Mouse (Mus musculus): Measurements from ENCODE around the gene Ildr1. TPM values are rescaled to one million over a fixed set of nuclear protein-coding genes. Genes with fewer than 3 reads are reported as not detected.
A peak's percentile ranks its signal among the peaks of the same experiment; 100 is the strongest.

The Ildr1 gene
- 6.5 and 7.1 TPM in 2 replicates for polyA plus RNA-seq (2012; rRNA removed)

DNA sequence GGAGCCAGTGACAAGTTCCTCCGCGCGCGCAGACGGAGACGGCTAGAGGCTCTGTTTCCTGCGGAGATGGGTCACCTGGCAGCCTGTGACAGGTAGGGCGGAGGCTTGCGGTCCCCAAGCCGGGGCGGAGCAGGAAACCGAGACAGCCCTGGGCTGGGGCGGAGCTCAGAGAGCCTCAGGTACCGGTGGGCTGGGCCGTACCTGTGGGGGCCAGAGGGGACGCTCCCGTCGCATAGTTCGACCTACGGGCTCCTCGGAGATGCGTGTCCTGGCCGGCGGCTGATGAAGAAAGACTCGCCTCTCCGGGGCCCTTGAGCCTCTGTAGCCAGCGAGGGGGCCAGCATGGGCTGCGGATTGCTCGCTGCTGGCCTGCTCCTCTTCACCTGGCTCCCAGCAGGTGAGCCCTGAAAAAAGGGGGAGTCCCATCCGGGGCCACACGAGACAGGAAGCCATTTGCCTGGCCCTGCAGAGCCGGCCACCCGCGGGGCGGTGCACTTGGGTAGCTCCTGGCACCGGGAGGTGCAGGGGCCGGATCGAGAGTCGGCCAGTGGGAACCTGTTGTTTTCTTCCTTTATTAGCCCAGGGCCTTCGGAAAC lies at the start of gene Ildr1:
Gene Ildr1, plus strand, starts transcription at position 161 of the 596 bp plus-strand sequence.
- Histone ChIP-seq H3K27ac (ENCODE audit: control insufficient read depth, insufficient read depth, low read length) (no peak within 1 kb of the TSS), H3K4me3 (ENCODE audit: control insufficient read depth, insufficient read depth, low read length) (peak within 1 kb of the TSS; percentile 23), H3K27me3 (ENCODE audit: control insufficient read depth, insufficient read depth, low read length) (no peaks in the 10 kb centered on the region; the same call in 1 of the 2 replicates), H3K36me3 (ENCODE audit: control insufficient read depth, insufficient read depth, low read length) (no peaks in the 10 kb centered on the region), H3K4me1 (replicated peaks; ENCODE audit: control insufficient read depth, insufficient read depth, low read length) (no peaks in the 10 kb centered on the region)
- WGBS, result 5% methylated on average over 40 of the region's 40 CpGs
- TF ChIP-seq POLR2A (IDR thresholded peaks at IDR 0.05; ENCODE audit: control insufficient read depth, extremely low read depth, insufficient read depth, low read length, poor library complexity) (no peak), CTCF (IDR thresholded peaks at IDR 0.05; ENCODE audit: borderline replicate concordance, control insufficient read depth, extremely low read depth, insufficient read depth, low read length, poor library complexity) (no peak)
- DNase-seq, result peak; percentile 24

DNA sequence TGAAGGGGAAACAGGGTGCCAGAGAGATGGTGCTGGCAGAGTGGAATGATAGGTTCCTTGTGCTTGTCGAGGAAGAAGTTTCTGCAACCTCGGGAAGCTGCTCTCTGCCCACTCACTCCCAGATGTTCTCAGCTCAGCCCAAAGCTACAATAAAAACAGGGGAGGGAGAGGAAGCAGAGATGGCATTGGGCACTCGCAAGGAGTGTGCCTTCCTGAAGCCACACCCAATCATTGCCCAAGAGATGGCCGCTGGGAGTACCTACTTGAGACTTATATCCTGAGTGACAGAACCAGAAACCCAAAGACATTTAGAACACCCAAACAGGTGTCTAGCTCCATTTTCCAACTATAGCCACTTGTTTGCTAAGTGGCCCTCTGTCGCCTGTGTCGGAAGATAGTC lies 48.7 kb upstream of the Ildr1 start:
- no peak overlapping the region for H3K27ac ChIP-seq (ENCODE audit: control insufficient read depth, insufficient read depth, low read length)
- no peaks in the 10 kb centered on the region for H3K36me3 ChIP-seq (ENCODE audit: control insufficient read depth, insufficient read depth, low read length)
- 89% methylated on average over 6 of the region's 6 CpGs for WGBS
- no peak for TF ChIP-seq CTCF (IDR thresholded peaks at IDR 0.05; ENCODE audit: borderline replicate concordance, control insufficient read depth, extremely low read depth, insufficient read depth, low read length, poor library complexity)
- no peak for TF ChIP-seq POLR2A (IDR thresholded peaks at IDR 0.05; ENCODE audit: control insufficient read depth, extremely low read depth, insufficient read depth, low read length, poor library complexity)
- no peak overlapping the region for H3K4me3 ChIP-seq (ENCODE audit: control insufficient read depth, insufficient read depth, low read length)
- DNase-seq, result no peak
- no peaks in the 10 kb centered on the region for H3K27me3 ChIP-seq (ENCODE audit: control insufficient read depth, insufficient read depth, low read length)
- no peaks in the 10 kb centered on the region for H3K4me1 ChIP-seq (replicated peaks; ENCODE audit: control insufficient read depth, insufficient read depth, low read length)

DNA sequence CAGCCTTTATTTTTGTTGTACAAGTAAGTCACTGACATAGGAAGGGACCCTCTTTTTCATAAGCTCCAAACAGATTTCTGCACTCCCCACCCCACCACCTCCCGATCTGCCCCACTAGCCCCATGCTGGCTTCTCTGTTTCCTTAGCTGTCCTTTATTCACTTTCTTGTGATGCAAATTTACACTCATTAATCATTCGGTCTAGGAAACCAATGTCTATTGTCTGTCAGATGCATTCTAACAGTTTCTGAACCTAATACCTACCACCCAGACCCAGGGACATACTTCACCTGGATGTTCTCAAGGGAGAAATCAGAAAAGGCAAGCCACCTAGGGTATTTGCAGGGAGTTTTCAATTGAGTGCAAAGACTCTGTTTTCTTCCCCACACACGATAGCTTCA lies 44.5 kb upstream of the Ildr1 start:
- Histone ChIP-seq H3K27me3 (ENCODE audit: control insufficient read depth, insufficient read depth, low read length) (no peaks in the 10 kb centered on the region), H3K36me3 (ENCODE audit: control insufficient read depth, insufficient read depth, low read length) (no peaks in the 10 kb centered on the region), H3K4me3 (ENCODE audit: control insufficient read depth, insufficient read depth, low read length) (no peak overlapping the region), H3K27ac (ENCODE audit: control insufficient read depth, insufficient read depth, low read length) (no peak overlapping the region), H3K4me1 (replicated peaks; ENCODE audit: control insufficient read depth, insufficient read depth, low read length) (no peaks in the 10 kb centered on the region)
- no peak for TF ChIP-seq POLR2A (IDR thresholded peaks at IDR 0.05; ENCODE audit: control insufficient read depth, extremely low read depth, insufficient read depth, low read length, poor library complexity)
- no peak for TF ChIP-seq CTCF (IDR thresholded peaks at IDR 0.05; ENCODE audit: borderline replicate concordance, control insufficient read depth, extremely low read depth, insufficient read depth, low read length, poor library complexity)
- no peak for DNase-seq
- 89% methylated on average over 3 of the region's 3 CpGs for WGBS

DNA sequence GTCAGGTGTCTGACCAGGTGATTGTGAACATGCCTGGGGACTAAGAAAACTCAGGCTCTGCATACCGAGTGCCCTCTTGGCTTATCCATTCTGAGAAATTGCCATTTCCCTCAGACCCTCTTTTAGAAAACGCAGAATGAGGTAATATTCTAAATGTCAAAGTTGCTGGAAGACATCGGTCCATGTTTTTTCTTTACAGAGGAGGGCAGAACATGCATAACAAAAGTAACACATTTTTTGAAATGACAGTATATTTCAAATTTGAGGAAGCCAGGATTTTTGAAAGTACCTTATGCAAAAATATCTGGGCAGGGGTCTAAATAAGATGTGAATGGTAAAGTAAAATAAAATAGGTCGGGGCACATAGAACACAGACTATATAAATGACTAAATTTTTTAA lies 43.3 kb upstream of the Ildr1 start:
- no peaks in the 10 kb centered on the region for H3K27me3 ChIP-seq (ENCODE audit: control insufficient read depth, insufficient read depth, low read length)
- no peak overlapping the region for H3K4me3 ChIP-seq (ENCODE audit: control insufficient read depth, insufficient read depth, low read length)
- WGBS, result 93% methylated on average over 4 of the region's 4 CpGs
- no peaks in the 10 kb centered on the region for H3K4me1 ChIP-seq (replicated peaks; ENCODE audit: control insufficient read depth, insufficient read depth, low read length)
- no peaks in the 10 kb centered on the region for H3K36me3 ChIP-seq (ENCODE audit: control insufficient read depth, insufficient read depth, low read length)
- H3K27ac ChIP-seq (ENCODE audit: control insufficient read depth, insufficient read depth, low read length), result no peak overlapping the region
- no peak for TF ChIP-seq CTCF (IDR thresholded peaks at IDR 0.05; ENCODE audit: borderline replicate concordance, control insufficient read depth, extremely low read depth, insufficient read depth, low read length, poor library complexity)
- TF ChIP-seq POLR2A (IDR thresholded peaks at IDR 0.05; ENCODE audit: control insufficient read depth, extremely low read depth, insufficient read depth, low read length, poor library complexity), result no peak
- DNase-seq, result no peak

DNA sequence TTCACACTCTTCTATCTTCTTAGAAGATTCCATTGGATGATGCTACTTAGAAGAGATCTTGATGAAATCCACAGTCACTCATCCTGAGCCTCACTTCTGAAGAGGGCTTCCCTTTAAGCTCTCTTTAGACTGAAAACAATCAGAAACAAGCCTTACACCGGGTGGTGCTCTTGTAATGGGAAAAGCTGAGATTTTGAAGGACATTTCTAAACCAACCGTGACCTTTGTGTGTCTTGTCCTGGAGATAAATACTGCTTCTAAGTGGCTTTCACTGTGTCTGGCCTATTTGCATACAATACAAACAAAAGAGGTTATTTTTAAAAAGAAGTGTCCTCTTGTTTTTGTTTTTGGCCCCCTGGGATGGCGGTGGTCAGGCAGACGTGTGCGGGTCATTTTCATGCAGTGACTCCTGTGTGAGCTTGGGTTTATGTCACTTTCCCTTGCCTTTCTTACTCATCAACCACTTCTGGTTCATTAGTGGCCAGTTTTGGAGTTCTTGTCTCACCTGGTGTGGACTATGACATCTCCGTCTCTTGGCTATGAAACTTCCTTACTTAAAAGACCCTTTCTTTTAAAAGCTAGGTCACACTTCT lies 42.5 kb upstream of the Ildr1 start:
- Histone ChIP-seq H3K27ac (ENCODE audit: control insufficient read depth, insufficient read depth, low read length) (no peak overlapping the region), H3K4me3 (ENCODE audit: control insufficient read depth, insufficient read depth, low read length) (no peak overlapping the region), H3K4me1 (replicated peaks; ENCODE audit: control insufficient read depth, insufficient read depth, low read length) (no peaks in the 10 kb centered on the region), H3K27me3 (ENCODE audit: control insufficient read depth, insufficient read depth, low read length) (no peaks in the 10 kb centered on the region), H3K36me3 (ENCODE audit: control insufficient read depth, insufficient read depth, low read length) (no peaks in the 10 kb centered on the region)
- 91% methylated on average over 6 of the region's 6 CpGs for WGBS
- no peak for TF ChIP-seq CTCF (IDR thresholded peaks at IDR 0.05; ENCODE audit: borderline replicate concordance, control insufficient read depth, extremely low read depth, insufficient read depth, low read length, poor library complexity)
- TF ChIP-seq POLR2A (IDR thresholded peaks at IDR 0.05; ENCODE audit: control insufficient read depth, extremely low read depth, insufficient read depth, low read length, poor library complexity), result no peak
- DNase-seq, result no peak

DNA sequence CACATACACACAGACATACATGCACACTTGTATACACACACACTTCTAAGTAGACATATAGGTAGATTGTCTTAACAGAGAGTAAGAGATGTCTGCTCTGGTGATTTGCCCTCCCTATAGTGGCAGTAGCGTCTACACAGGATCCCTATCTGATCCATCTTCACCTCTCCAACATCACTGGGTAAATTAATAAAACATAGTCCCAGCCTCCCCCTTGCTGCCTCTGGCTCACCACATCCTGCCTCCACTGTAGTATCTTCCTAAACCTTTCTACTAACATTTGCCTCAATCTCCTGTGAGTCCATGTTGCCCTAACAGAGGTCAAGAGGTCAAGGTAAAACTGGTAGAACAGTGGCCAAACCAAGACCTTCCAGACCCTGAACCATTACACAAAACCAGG lies 38.6 kb upstream of the Ildr1 start:
- 82% methylated on average over 1 of the region's 1 CpGs for WGBS

More for the DNA sequence above, 38.6 kb upstream of the Ildr1 start:
- no peaks in the 10 kb centered on the region for H3K4me1 ChIP-seq (replicated peaks; ENCODE audit: control insufficient read depth, insufficient read depth, low read length)
- no peak overlapping the region for H3K27ac ChIP-seq (ENCODE audit: control insufficient read depth, insufficient read depth, low read length)
- no peak overlapping the region for H3K4me3 ChIP-seq (ENCODE audit: control insufficient read depth, insufficient read depth, low read length)
- TF ChIP-seq POLR2A (IDR thresholded peaks at IDR 0.05; ENCODE audit: control insufficient read depth, extremely low read depth, insufficient read depth, low read length, poor library complexity) (no peak), CTCF (IDR thresholded peaks at IDR 0.05; ENCODE audit: borderline replicate concordance, control insufficient read depth, extremely low read depth, insufficient read depth, low read length, poor library complexity) (no peak)
- H3K27me3 ChIP-seq (ENCODE audit: control insufficient read depth, insufficient read depth, low read length), result no peaks in the 10 kb centered on the region
- H3K36me3 ChIP-seq (ENCODE audit: control insufficient read depth, insufficient read depth, low read length), result no peaks in the 10 kb centered on the region
- no peak for DNase-seq

All from thymus, adult 2 months (tissue).